Mouse (Mus musculus): Measurements from ENCODE around the gene Rnpc3.
"Not testable (repeated sequence)": the region's sequence is repeated elsewhere in the genome, so short reads cannot be mapped to it uniquely, and the experiment has no call there.

The Rnpc3 gene

GRCm38 (mm10) chr3:113629606-113630359 lies at the start of gene Rnpc3:
Gene Rnpc3 (minus strand): TSS chr3:113630149.
- CTCF ChIA-PET, result no interaction called here

- CTCF ChIA-PET, result no interaction called here
Measured at GRCm38 (mm10) chr3:113656940-113657339, 27.0 kb upstream of the Rnpc3 start.

- CTCF ChIA-PET, result no interaction called here
Measured at GRCm38 (mm10) chr3:113654335-113654734, 24.4 kb upstream of the Rnpc3 start.

- CTCF ChIA-PET, result not testable (repeated sequence)
Measured at GRCm38 (mm10) chr3:113651386-113651785, 21.4 kb upstream of the Rnpc3 start.

- CTCF ChIA-PET, result no interaction called here
Measured at GRCm38 (mm10) chr3:113639545-113639944, 9.6 kb upstream of the Rnpc3 start.

- CTCF ChIA-PET, result no interaction called here
Measured at GRCm38 (mm10) chr3:113634220-113634619, 4.3 kb upstream of the Rnpc3 start.

GRCm38 (mm10) chr3:113631611-113632010 lies 1.7 kb upstream of the Rnpc3 start:
- CTCF ChIA-PET, result no interaction called here

GRCm38 (mm10) chr3:113630564-113630963 lies 615 bp upstream of the Rnpc3 start:
- CTCF ChIA-PET, result no interaction called here

GRCm38 (mm10) chr3:113606599-113606998 lies 23.4 kb downstream of the Rnpc3 start, which contains the start of gene Amy1:
Gene Amy1 (minus strand): TSS chr3:113606699.
- CTCF ChIA-PET, result no interaction called here

GRCm38 (mm10) chr3:113590844-113591243 lies 39.1 kb downstream of the Rnpc3 start:
- CTCF ChIA-PET, result interaction anchor here (0.5 kb wide), 1 partner anchor 239 kb away, joined by 3 read pairs; no protein-coding TSS in a partner anchor

GRCm38 (mm10) chr3:113574578-113574977 lies 55.4 kb downstream of the Rnpc3 start:
- CTCF ChIA-PET, result no interaction called here

GRCm38 (mm10) chr3:113574138-113574537 lies 55.8 kb downstream of the Rnpc3 start:
- CTCF ChIA-PET, result no interaction called here

GRCm38 (mm10) chr3:113572158-113572557 lies 57.8 kb downstream of the Rnpc3 start:
- CTCF ChIA-PET, result no interaction called here

All from spleen, embryonic (tissue).